Mouse (Mus musculus): Measurements from ENCODE around the gene Epb41l5. TPM values are rescaled to one million over a fixed set of nuclear protein-coding genes. Genes with fewer than 3 reads are reported as not detected.

Gene Epb41l5
- total RNA-seq, 2 experiments from 2014 or later, result 5.6 to 6.3 TPM

DNA sequence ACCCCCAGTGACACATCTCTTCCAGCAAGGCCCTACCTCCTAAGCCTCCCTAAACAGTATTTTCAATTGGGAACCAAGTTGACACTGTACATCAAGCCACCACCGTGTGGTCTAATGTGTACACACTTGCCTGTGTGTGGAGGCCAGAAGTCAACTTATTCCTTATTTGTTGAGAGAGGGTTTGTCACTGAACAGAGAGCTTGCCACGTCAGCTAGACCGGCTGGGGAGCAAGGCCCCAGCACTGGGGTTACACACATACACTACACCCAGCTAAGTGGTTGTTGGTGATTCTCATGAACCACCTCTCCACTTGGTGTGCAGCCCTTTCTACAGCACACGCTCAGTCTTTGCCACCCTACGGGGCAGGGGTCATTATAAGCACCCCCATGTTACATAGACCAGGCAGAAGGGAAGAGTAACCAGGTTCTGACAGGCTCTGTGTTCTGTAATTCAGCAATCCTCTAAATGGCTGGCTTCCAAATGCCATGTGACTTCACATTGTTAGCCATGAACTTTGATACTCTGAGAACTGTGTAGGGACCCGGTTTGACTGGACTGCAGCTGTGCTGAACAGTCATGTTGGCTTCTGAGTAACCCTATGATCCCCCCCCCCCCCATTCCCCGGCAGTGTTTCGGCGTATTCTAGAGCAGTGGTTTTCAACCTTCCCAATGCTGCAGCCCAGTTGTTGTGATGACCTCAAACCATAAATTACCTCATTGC, 107.8 kb downstream of the Epb41l5 start:
- no peak for DNase-seq (ENCODE audit: low spot score in 2 of 2)
- intact Hi-C loops (cut with DNase I), result no loop called here

GRCm38 (mm10) chr1:119539252-119539651, 109.5 kb downstream of the Epb41l5 start:
- intact Hi-C loops (cut with DNase I), result no loop called here
- no peak for DNase-seq (ENCODE audit: low spot score in 2 of 2)

GRCm38 (mm10) chr1:119537651-119538050, 111.1 kb downstream of the Epb41l5 start:
- intact Hi-C loops (cut with DNase I), result no loop called here

DNA sequence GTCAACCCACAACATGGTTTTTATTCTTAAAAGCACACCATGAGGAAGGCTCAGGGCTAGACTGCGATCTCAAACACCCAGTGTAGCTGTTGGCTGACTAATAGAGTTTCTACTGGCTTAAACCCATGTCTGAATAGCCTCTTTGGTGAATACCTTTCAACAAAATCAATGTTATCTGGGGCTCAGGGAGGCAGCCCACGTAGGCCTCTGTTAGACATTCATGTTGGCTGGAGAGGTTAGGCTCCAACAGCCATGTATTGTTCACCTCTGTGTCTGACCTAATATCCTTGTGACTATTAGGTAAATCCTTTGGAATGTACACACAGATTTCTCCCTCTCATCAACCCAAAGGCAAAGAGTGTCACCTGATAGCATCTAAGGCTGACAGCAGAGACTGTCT, 112.7 kb downstream of the Epb41l5 start:
- intact Hi-C loops (cut with DNase I), result no loop called here
- DNase-seq (ENCODE audit: low spot score in 2 of 2), result no peak

More at GRCm38 (mm10) chr1:119537651-119538050, 111.1 kb downstream of the Epb41l5 start:
- DNase-seq (ENCODE audit: low spot score in 2 of 2), result no peak

DNA sequence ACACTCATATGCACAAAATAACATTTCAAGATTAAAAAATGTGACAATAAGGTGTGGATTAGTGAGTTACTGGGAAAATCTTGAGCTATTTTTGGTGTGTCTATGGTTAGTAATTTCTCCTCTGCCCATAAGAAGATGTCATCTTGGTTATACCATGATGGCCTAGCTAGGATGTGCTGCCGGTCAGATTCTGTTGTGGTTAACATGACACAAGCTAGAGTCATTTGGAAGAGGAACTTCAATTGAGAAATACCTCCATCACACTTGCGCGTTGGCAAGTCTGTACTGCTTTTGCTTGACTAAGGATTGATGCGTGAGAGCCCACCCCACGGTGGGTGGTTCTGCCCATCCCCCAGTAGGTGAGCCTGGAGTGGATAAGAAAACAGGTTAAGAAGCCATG, 114.5 kb downstream of the Epb41l5 start:
- no peak for DNase-seq (ENCODE audit: low spot score in 2 of 2)
- intact Hi-C loops (cut with DNase I), result no loop called here

DNA sequence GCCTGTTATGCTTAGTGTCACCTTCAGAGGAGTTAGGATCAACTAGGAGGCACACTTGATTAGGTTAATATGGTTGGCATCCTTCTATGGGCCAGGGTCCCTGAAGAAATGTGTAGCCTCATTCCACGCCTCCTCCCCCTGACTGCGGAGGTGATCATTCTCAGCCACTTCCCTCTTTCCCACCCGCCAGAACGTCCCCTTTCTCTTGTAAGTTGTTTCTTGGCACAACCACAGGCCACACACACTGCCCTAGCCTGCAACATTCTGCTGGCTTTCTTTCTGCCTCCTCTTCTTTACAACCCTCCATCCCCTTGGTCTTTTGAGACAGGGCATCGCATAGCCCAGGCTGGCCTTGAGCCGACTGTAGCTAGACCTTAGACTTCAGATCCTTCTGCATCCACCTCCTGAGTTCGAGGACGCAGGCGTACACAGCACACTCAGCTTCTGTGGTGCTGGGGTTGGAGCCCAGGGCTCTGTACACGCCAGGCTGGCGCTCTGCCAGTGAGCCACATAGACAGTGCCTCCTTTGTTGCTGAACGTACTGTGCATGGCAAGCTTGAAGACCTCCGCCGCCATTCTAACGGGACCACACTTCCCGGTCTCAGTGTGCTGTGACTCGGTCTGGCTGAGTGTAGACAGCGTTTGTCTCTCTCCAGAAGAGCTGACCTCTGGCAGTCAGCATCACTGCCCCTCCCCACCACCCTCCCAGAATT, 115.6 kb downstream of the Epb41l5 start:
- intact Hi-C loops (cut with DNase I), result no loop called here
- DNase-seq (ENCODE audit: low spot score in 2 of 2), result no peak

- no peak for DNase-seq (ENCODE audit: low spot score in 2 of 2)
- intact Hi-C loops (cut with DNase I), result no loop called here
These were observed 116.6 kb downstream of the Epb41l5 start for GRCm38 (mm10) chr1:119532165-119532564.

DNA sequence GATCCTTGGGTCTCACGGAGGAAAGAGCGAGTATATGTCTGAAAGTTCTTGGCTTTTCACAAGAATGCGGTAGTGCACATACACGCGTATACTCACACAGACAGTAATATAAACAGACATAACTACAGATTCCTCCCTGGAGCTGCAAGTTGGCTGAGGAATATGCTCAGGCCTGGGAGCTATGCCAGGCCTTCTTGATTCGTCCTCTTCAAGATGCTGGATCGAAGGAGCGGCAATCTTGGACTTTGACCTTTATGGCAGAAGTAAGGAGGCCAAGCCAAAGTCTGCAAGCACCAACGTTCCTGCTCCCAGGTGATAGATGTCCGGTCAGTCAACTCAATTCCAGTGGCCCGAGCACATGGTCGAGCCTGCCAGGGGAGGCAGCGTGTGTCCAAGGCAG, 117.9 kb downstream of the Epb41l5 start:
- intact Hi-C loops (cut with DNase I), result no loop called here
- no peak for DNase-seq (ENCODE audit: low spot score in 2 of 2)

DNA sequence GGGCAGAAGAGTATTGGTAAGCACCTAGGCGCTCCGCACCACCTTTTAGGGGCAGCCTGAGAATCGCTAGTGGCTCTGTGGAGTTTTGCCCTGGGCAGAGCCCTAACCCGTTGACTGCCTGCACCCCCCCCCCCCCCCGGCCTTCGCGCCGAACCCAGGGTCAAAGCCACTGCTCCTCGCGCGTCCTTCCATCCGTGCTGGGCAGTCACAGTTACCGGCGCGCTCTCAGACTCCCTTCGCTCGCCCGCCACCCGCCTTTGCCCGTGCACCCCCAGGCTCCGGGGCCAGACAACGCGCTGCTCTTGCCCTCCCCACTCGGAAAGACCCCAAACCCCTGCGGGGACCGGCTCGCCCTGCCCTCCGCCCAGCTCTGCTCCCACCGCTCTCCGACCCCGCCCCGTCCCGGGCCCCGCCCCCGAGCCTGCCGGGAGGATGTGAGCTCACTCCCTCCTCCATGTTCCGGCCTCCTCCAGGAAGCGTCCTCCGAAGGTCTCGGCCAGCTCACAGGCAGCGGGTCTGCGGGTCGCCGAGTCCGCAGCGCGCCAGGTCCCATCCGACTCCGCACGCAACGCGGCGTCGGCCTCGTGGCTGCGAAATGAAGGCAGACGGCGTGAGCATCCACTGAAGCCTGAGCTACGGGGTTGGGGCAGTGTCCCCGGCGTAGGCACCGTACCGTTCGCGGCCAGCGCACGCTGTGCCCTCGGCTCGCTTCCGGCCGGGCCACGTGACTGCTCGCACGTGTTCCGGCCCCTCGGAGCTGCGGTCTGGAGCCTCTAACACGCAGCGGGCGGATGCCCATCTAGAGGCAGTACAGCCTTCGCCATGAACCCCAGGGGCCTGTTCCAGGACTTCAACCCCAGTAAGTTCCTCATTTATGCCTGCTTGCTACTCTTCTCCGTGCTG, 122.9 kb downstream of the Epb41l5 start, which contains the start of gene Tmem185b:
Gene Tmem185b, plus strand, starts transcription at position 472 of the 903 bp plus-strand sequence.
- intact Hi-C loops (cut with DNase I), result no loop called here

DNA sequence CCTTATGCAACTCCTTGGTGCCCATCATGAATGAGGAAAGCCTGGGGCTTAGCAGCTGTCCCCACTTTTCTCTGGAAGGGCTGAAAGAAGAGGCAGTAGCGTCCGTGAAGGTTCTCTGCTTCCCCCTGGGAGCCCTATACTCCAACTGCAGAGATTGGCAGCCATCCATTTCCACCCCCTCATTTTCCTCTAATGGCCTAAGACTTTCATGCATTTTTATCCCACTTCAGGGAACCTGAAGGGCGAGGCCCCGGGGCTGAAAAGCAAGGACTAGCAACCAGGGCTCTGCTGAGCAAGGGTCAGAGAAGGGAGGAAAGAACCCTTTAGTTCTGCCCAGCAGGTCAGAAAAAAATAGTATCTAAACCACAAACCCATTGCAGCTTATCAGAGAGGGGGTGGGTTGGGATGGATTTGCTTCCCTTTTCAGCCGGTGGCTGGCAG, 123.8 kb downstream of the Epb41l5 start:
- DNase-seq (ENCODE audit: low spot score in 2 of 2), result no peak
- intact Hi-C loops (cut with DNase I), result no loop called here

More for the DNA sequence above, 122.9 kb downstream of the Epb41l5 start, which contains the start of gene Tmem185b:
- DNase-seq (ENCODE audit: low spot score in 2 of 2), result peak; percentile 91

DNA sequence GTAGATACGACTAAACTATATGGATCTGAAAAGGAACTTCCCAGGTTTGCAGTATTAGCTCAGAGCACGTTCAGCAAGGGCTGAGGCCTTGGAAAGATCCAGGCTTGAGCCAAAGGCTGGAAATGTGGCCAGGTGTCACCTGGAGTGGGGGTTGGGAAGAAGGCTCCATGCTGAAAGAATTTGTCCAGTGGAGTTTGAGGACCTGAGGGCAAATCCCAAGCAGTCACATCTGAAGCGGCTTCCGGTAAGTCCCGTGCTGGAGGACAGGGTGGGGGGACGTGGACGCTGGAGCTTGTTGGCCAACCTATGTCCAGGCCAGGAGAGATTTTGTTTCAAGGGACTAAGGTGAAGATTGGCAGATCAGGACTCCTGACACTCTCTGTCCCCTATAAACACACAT, 125.0 kb downstream of the Epb41l5 start:
- intact Hi-C loops (cut with DNase I), result no loop called here

DNA sequence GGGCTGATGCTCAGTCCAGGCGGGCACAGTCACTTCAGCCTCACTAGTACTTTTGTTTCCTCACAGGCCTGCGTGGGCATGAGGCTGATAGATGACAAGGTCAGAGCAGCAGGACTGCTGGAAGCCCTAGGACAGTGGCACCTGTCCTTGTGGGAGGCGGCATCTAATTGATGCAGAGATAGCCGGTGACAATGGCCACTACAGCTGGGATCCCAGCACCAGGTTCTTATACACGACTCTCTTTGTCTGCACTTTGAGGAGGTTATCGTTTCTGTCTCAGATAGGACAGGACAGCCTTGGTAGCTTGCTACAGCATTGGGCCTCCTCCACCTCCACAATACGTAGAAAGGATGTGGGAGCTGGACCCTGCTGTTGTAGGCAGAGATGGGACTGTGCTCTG, 125.4 kb downstream of the Epb41l5 start:
- no peak for DNase-seq (ENCODE audit: low spot score in 2 of 2)
- intact Hi-C loops (cut with DNase I), result no loop called here

More for the DNA sequence above, 125.0 kb downstream of the Epb41l5 start:
- no peak for DNase-seq (ENCODE audit: low spot score in 2 of 2)

DNA sequence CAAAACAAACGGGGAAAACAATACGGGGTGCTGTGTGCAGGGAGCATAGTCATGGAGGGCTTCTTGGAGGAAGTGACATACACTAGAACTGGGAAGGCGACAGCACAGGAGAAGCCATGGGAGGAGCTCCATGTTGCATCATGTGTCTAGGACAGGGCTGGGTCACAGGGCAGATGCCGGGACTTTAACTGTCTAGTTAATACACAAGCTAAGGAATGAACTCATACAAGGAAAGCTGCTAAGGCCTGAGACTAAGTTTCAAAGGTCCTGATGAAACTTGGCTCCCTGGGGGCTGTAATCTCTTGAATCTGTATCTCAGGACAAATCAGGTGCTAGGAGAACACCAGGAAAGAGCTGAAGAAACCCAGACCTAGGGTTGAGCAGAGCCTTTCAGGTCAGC, 126.1 kb downstream of the Epb41l5 start:
- DNase-seq (ENCODE audit: low spot score in 2 of 2), result no peak
- intact Hi-C loops (cut with DNase I), result no loop called here

- DNase-seq (ENCODE audit: low spot score in 2 of 2), result no peak
- intact Hi-C loops (cut with DNase I), result no loop called here
These were observed 127.1 kb downstream of the Epb41l5 start for GRCm38 (mm10) chr1:119521681-119522080.

- intact Hi-C loops (cut with DNase I), result no loop called here
These were observed 127.8 kb downstream of the Epb41l5 start for GRCm38 (mm10) chr1:119521029-119521428.

DNA sequence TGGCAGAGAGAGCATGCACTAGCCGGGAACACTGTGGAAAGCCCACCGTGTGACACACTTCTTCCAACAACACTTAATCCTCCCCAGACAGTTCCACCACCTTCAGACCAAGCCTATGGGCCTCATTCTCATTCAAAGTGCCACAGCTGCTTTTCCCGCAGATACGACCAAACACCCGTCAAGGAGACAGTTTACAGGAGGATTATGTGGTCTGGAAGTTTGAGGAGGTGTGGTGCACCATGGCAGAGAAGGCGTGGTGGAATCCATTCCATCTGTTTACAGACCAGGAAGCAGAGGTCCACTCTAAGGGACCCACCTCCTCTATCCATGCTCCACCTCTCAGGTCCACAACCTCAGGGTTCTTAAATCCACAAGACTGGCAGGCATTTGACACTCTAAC, 129.5 kb downstream of the Epb41l5 start:
- intact Hi-C loops (cut with DNase I), result no loop called here
- DNase-seq (ENCODE audit: low spot score in 2 of 2), result no peak

More at GRCm38 (mm10) chr1:119521029-119521428, 127.8 kb downstream of the Epb41l5 start:
- no peak for DNase-seq (ENCODE audit: low spot score in 2 of 2)

DNA sequence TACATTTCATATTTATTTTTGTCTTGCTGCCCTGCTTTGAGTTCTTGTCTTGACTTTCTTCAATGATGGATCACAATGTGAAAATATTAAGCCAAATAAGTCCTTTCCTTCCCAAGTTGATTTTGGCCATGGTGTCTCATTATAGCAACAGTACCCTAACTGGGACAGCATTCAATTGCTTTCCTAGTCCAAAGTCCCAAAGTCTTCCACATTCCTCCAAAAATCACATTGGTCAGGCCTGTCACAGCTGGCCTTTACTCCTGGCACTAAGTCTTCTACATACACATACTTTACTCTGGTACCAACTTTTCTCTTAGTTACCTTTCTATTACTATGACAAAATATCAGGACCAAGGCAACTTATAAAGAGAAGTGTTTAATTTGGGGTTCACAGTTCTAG, 130.0 kb downstream of the Epb41l5 start:
- intact Hi-C loops (cut with DNase I), result no loop called here
- DNase-seq (ENCODE audit: low spot score in 2 of 2), result no peak

DNA sequence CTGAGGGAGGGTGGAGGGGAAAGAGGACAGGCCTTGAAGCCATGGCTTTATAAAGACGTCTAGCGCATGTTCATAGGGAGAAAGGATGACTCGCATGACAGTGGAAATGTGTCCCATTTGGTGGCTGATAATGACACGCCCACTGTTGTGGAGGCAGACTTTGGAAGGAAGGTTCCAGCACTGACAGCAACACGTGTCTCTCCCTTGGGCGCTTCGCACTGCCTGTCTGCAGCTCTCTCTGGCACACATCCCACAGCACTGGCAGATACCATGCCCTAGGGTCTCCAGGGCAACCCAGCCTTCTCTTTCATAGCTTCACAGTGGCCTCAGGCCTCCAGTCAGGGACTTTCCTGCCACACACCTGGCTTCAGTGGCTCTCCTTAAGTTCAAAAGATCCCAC, 130.7 kb downstream of the Epb41l5 start:
- intact Hi-C loops (cut with DNase I), result no loop called here
- DNase-seq (ENCODE audit: low spot score in 2 of 2), result no peak

DNA sequence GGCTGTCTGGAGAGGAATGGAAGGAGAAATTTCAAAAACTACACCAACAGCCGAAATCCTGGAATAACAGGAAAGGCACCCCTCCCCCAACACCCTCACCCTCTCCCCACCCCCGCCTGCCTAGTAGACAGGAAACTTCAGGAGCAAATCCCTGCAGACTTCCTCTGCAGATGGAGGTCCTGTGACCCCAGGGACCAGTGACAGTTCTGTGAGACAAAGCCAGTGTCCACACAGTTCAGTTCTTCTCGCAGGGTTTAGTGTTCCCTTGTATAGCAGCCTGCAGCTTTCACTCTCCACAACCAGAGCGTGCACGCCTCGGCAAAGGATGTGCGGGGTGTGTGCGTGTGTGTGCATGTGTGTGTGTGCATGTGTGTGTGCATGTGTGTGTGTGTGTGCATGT, 137.9 kb downstream of the Epb41l5 start:
- intact Hi-C loops (cut with DNase I), result no loop called here
- no peak for DNase-seq (ENCODE audit: low spot score in 2 of 2)

DNA sequence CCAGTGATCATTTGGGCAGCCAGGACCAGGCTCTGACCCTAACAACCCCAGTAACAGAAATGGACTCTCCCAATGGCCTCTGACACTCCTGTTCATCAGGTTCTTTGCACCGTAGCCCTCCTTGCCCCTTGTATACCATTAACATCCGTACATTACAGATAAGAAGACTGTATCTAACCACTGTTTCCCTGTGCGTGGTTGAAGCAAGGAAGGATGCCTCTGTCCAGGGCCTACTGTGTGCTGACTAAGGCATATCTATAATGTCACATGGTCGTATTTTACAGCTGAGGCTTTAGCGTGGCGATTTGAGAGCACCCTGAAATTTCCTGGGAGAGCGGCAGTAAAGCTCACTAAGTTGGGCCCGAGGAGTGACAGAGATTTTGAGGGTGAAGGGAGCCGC, 138.4 kb downstream of the Epb41l5 start:
- DNase-seq (ENCODE audit: low spot score in 2 of 2), result no peak
- intact Hi-C loops (cut with DNase I), result no loop called here

Data from left cerebral cortex, postnatal 36 days (tissue).